Mouse (Mus musculus) kidney, adult 2 months (tissue): ENCODE results near the gene D130043K22Rik. TPM values are rescaled to one million over a fixed set of nuclear protein-coding genes. Genes with fewer than 3 reads are reported as not detected.

ENCODE experiments used
- DNase-seq: peaks from one replicate; pipeline ENCODE4 v3.0.0; 2021
- H3K27ac ChIP-seq: fragments of 200-500 bp; 2 replicates; pipeline ENCODE4 v1.5.1; 2012; ENCODE audit warnings: low read depth, low read length, control low read depth, inconsistent platforms; ENCODE audit not compliant: insufficient read depth
- H3K27me3 ChIP-seq: fragments of 200-500 bp; replicated peaks from 2 replicates; pipeline ENCODE4 v1.6.1; 2012; ENCODE audit warnings: mild to moderate bottlenecking, moderate library complexity, low read length, inconsistent platforms; ENCODE audit not compliant: control insufficient read depth, insufficient read depth
- H3K36me3 ChIP-seq: fragments of 200-500 bp; 2 replicates; pipeline ENCODE4 v1.6.1; 2012; ENCODE audit warnings: mild to moderate bottlenecking, moderate library complexity, low read length, inconsistent platforms; ENCODE audit not compliant: control insufficient read depth, insufficient read depth
- H3K4me1 ChIP-seq: fragments of 200-500 bp; 2 replicates; pipeline ENCODE4 v1.6.1; 2011; ENCODE audit warnings: low read length; ENCODE audit not compliant: control insufficient read depth, insufficient read depth
- H3K4me3 ChIP-seq: fragments of 200-500 bp; 2 replicates; pipeline ENCODE4 v1.5.1; 2011; ENCODE audit warnings: mild to moderate bottlenecking, low read depth, low read length, control low read depth; ENCODE audit not compliant: insufficient read depth
- CTCF ChIP-seq: fragments of 200-500 bp; conservative IDR thresholded peaks from 2 replicates; pipeline ENCODE4 v1.5.1; 2011; ENCODE audit warnings: low read depth, mild to moderate bottlenecking, control low read depth, low read length, moderate library complexity, mixed read lengths; ENCODE audit not compliant: insufficient read depth, insufficient read length
- POLR2A ChIP-seq: fragments of 200-500 bp; IDR thresholded peaks from one replicate; pipeline ENCODE4 v1.6.1; 2011; ENCODE audit warnings: low read depth, low read length, control low read depth
- WGBS: fragments of 180-500 bp; shearing (Covaris S2); methylation state at CpG from one replicate; pipeline ENCODE4 v1.1.7; 2018; 5-methylcytosine and 5-hydroxymethylcytosine counted together
- polyA plus RNA-seq: library from polyadenylated mRNA; depleted of rRNA; stranded (reverse); fragments of >200 nt; gene quantifications from 2 replicates; pipeline ENCODE4 v1.2.3, GENCODE M21; 2012

Gene D130043K22Rik
- polyA plus RNA-seq, 1 experiment: 0.67 TPM

- no peak overlapping the region for H3K27ac ChIP-seq
- 80% methylated on average over 16 of the region's 16 CpGs for WGBS
Measured at GRCm38 (mm10) chr13:24822663-24823343, 22.1 kb upstream of the D130043K22Rik start.

DNA sequence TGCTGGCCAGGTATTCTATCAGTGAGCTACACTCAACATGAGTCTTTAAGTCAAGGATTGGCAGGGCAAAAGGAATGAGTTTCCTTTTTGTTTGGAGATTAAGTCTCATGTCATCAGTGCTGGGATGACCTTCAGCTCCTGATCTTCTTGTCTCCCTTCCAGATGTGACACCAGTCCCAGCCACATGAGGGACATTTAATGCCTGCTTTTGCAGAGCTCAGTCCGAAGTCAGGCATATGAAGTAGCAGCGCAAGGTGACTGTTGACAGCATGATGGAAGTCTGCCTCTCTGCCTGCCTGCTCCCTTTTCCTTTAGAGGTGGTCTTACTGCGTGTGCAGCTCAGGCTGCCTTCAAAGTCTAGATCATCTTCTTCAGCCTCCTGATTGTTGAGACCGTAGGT, 20.3 kb upstream of the D130043K22Rik start:
- Histone ChIP-seq H3K27ac (no peak overlapping the region), H3K36me3 (no peaks in the 10 kb centered on the region; the same call in 1 of the 2 replicates), H3K4me1 (peaks cover 18% of the 10 kb centered on the region), H3K27me3 (no peaks in the 10 kb centered on the region), H3K4me3 (no peak overlapping the region)
- 92% methylated on average over 4 of the region's 4 CpGs for WGBS
- no peak for DNase-seq
- TF ChIP-seq CTCF: no peak
- TF ChIP-seq POLR2A: no peak

More at GRCm38 (mm10) chr13:24822663-24823343, 22.1 kb upstream of the D130043K22Rik start:
- DNase-seq: no peak
- no peaks in the 10 kb centered on the region for H3K27me3 ChIP-seq
- H3K4me1 ChIP-seq: peaks cover 18% of the 10 kb centered on the region
- peaks cover 6% of the 10 kb centered on the region; the same call in 1 of the 2 replicates for H3K36me3 ChIP-seq
- no peak overlapping the region for H3K4me3 ChIP-seq
- TF ChIP-seq POLR2A (no peak), CTCF (no peak)

DNA sequence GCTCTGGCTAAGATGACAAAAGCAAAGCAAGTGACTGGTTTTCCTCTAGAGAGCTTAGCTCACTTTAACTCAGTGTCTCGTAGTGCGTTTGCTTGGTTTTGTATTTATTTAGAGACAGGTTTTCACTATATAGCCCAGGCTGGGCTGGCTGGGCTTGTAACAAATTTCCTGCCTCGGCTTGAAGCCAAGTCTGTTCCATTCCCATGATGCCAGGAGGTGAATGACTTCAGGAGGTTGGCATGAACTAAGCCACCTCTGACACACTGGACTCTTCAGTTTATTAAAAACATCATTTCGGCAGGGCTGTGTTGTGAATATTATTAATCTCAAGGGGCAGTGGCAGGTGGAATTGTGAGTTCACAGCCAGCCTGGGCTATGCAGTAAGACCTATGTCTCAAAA, 19.3 kb upstream of the D130043K22Rik start:
- Histone ChIP-seq H3K27me3 (no peaks in the 10 kb centered on the region), H3K36me3 (no peaks in the 10 kb centered on the region; the same call in 1 of the 2 replicates), H3K4me3 (no peak overlapping the region), H3K4me1 (peaks cover 18% of the 10 kb centered on the region), H3K27ac (peak overlapping the region; percentile 83)
- no peak for TF ChIP-seq POLR2A
- TF ChIP-seq CTCF: no peak
- DNase-seq: peak; percentile 71
- WGBS: 38% methylated on average over 4 of the region's 4 CpGs

GRCm38 (mm10) chr13:24826116-24826515, 18.8 kb upstream of the D130043K22Rik start:
- DNase-seq: no peak
- Histone ChIP-seq H3K4me3 (no peak overlapping the region), H3K27ac (peak overlapping the region; percentile 83), H3K27me3 (no peaks in the 10 kb centered on the region), H3K4me1 (peaks cover 18% of the 10 kb centered on the region), H3K36me3 (no peaks in the 10 kb centered on the region)
- TF ChIP-seq CTCF: no peak
- TF ChIP-seq POLR2A: no peak
- 54% methylated on average over 7 of the region's 7 CpGs for WGBS

- TF ChIP-seq CTCF: no peak
- TF ChIP-seq POLR2A: no peak
- Histone ChIP-seq H3K4me1 (peaks cover 19% of the 10 kb centered on the region), H3K36me3 (no peaks in the 10 kb centered on the region), H3K27me3 (no peaks in the 10 kb centered on the region), H3K4me3 (peak overlapping the region; percentile 71), H3K27ac (peak overlapping the region; percentile 88)
- WGBS: under 1% methylated on average over 20 of the region's 20 CpGs
- peak; percentile 36 for DNase-seq
Measured at GRCm38 (mm10) chr13:24830756-24831352, 14.1 kb upstream of the D130043K22Rik start.

DNA sequence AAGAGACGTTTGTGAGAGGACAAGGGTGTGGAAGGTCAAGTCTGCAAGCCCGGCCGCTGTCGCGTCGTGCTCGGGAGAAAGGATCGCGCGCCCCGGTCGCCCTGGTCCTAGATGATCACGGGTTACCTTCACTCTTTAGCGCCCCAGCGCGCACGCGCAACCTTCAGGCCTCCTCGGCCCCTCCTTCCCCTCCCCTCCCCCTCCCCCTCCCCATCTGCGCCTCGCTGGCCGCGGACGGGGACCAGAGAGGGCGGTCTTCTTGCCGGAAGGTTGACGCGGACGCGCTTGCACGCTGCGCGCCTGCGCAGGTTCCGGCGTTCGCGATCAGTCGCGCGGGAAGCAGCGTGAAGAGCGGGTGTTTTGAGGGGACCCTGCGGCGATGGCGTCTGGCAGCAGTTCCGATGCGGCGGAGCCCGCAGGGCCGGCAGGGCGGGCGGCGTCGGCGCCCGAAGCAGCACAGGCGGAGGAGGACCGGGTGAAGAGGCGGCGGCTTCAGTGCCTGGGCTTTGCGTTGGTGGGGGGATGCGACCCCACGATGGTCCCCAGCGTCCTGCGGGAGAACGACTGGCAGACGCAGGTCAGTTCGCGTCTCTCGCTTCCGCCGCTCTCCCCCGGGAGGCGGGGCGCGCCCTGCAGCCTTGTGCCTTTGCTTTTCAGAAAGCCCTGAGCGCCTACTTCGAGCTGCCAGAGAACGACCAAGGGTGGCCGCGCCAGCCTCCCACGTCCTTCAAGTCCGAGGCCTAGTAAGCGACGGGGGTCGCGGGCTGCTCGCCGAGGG, 13.4 kb upstream of the D130043K22Rik start, which contains the start of the genes Acot13 and Tdp2:
Gene Acot13, minus strand, starts transcription at position 188 of the 778 bp plus-strand sequence.
Gene Tdp2, plus strand, starts transcription at position 327 of the 778 bp plus-strand sequence.
- WGBS: under 1% methylated on average over 90 of the region's 90 CpGs
- Histone ChIP-seq H3K4me3 (peak within 1 kb of the TSS; percentile 80), H3K27me3 (no peaks in the 10 kb centered on the region), H3K27ac (peak within 1 kb of the TSS; percentile 88), H3K4me1 (peaks cover 14% of the 10 kb centered on the region; the same call in 1 of the 2 replicates), H3K36me3 (no peaks in the 10 kb centered on the region)
- DNase-seq: peak; percentile 97
- TF ChIP-seq POLR2A (peak; percentile 53), CTCF (no peak)

DNA sequence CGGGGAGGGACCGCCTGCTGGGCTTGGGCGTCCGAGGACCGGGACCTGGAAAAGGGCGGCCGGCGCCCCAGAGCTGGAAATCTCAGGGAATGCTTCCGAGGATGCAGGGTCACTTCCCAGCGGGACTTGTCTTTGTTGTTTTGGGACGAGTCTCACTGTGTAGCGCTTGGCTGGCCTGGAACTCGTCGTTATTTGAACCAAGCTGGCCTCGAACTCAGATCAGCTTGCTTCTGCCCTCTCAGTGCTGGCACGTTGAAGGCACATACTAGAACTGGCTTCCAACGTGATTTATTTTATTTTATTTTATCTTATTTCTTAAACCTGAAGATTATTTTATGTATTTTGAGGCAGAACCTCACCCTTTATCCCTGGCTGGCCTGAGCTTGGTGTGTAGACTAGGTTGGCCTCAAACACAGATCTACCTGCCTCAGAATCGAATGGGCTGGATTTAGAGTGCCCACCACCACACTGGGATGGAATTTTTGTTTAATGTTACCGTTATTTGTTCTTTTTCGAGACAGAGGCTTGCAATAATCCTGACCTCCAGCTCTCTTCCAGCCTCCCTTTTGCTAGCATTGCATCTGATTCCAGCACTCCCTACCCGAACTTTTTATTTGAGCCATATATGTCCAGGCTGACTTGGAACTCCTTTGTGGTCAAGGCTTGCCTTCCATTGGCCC, 12.7 kb upstream of the D130043K22Rik start:
- WGBS: 2% methylated on average over 21 of the region's 21 CpGs
- Histone ChIP-seq H3K4me1 (peaks cover 9% of the 10 kb centered on the region; the same call in 1 of the 2 replicates), H3K4me3 (peak overlapping the region; percentile 80), H3K36me3 (no peaks in the 10 kb centered on the region), H3K27me3 (no peaks in the 10 kb centered on the region), H3K27ac (peak overlapping the region; percentile 68)
- TF ChIP-seq CTCF: no peak
- TF ChIP-seq POLR2A: no peak
- no peak for DNase-seq
